Mouse (Mus musculus) hindbrain, embryonic 14.5 days (tissue): ENCODE data around the gene Ttpal. TPM values are rescaled to one million over a fixed set of nuclear protein-coding genes. Genes with fewer than 3 reads are reported as not detected.

Experiments used
- ATAC-seq: fragments of 200-750 bp; cut with Nextera tagmentation; 2 replicates; pipeline ENCODE4 v1.8.0; 2017; ENCODE audit warnings: moderate number of reproducible peaks, mild to moderate bottlenecking, moderate TSS enrichment, moderate library complexity; ENCODE audit not compliant: low FRiP score
- DNase-seq: peaks from one replicate; pipeline ENCODE4 v3.0.0-alpha.2; 2015; ENCODE audit warnings: low spot score
- H3K27ac ChIP-seq: fragments of 300-500 bp; sonication (generic); 2 replicates; pipeline ENCODE4 v1.5.1; 2014; ENCODE audit warnings: mild to moderate bottlenecking, moderate library complexity
- H3K27me3 ChIP-seq: fragments of 300-500 bp; sonication (generic); 2 replicates; pipeline ENCODE4 v1.6.1; 2014; ENCODE audit warnings: mild to moderate bottlenecking, low read length, mixed read lengths; ENCODE audit not compliant: control insufficient read depth, insufficient read depth
- H3K36me3 ChIP-seq: fragments of 300-500 bp; sonication (generic); replicated peaks from 2 replicates; pipeline ENCODE4 v1.6.1; 2014; ENCODE audit not compliant: control insufficient read depth, insufficient read depth
- H3K4me1 ChIP-seq: fragments of 300-500 bp; sonication (generic); replicated peaks from 2 replicates; pipeline ENCODE4 v1.6.1; 2014; ENCODE audit warnings: antibody characterized with exemption, low read length, mixed read lengths; ENCODE audit not compliant: control insufficient read depth, insufficient read depth
- H3K4me2 ChIP-seq: fragments of 300-500 bp; sonication (generic); replicated peaks from 2 replicates; pipeline ENCODE4 v1.6.1; 2014; ENCODE audit warnings: mild to moderate bottlenecking, moderate library complexity
- H3K4me3 ChIP-seq: fragments of 300-500 bp; sonication (generic); replicated peaks from 2 replicates; pipeline ENCODE4 v1.5.1; 2014; ENCODE audit warnings: mild to moderate bottlenecking, low read length
- H3K9ac ChIP-seq: fragments of 300-500 bp; sonication (generic); 2 replicates; pipeline ENCODE4 v1.6.1; 2014
- H3K9me3 ChIP-seq: fragments of 300-500 bp; sonication (generic); 2 replicates; pipeline ENCODE4 v1.6.1; 2016; ENCODE audit warnings: low read length; ENCODE audit not compliant: control insufficient read depth
- WGBS: fragments of 180-500 bp; shearing (Covaris S2); extraction: QIAGEN DNeasy Blood & Tissue Kit; methylation state at CpG from one replicate; pipeline ENCODE4 v1.1.7; 2014; 5-methylcytosine and 5-hydroxymethylcytosine counted together
- polyA plus RNA-seq: library from polyadenylated mRNA; unstranded; fragments of >200 nt; fragmentation: Nextera tagmentation; extraction: Ambion mirVana; gene quantifications from 2 replicates; pipeline ENCODE4 v1.2.1, GENCODE M21; 2014

Gene Ttpal
- polyA plus RNA-seq, 1 experiment from 2014 or later = 53.5 TPM

DNA sequence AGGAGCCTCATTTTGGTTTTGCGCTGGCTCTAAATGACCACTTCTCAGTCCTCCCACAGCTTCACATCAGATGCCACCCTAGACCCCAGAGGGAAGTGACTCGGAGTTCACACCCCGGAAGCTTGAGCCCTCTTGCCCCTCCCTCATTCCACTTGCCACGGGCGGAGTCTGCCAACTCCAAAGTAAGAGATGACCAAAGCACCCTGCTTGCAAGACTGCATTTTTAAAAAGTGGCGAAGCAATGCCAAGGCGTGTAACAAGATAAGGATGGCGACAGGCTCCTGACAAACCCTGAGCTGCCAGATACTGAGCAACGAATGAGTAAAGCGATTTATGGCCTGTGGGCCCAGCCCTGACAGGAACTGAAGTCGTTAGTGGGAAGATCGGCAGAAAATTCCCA, 11.9 kb upstream of the Ttpal start:
- H3K9me3 ChIP-seq = no peaks in the 10 kb centered on the region
- H3K4me3 ChIP-seq = no peak overlapping the region
- H3K4me2 ChIP-seq = no peak overlapping the region
- no peak overlapping the region for H3K9ac ChIP-seq
- no peak overlapping the region for H3K27ac ChIP-seq
- WGBS = 73% methylated on average over 12 of the region's 12 CpGs
- ATAC-seq (no peak), DNase-seq (no peak)
- no peaks in the 10 kb centered on the region for H3K4me1 ChIP-seq
- H3K36me3 ChIP-seq = no peaks in the 10 kb centered on the region
- H3K27me3 ChIP-seq = no peaks in the 10 kb centered on the region

DNA sequence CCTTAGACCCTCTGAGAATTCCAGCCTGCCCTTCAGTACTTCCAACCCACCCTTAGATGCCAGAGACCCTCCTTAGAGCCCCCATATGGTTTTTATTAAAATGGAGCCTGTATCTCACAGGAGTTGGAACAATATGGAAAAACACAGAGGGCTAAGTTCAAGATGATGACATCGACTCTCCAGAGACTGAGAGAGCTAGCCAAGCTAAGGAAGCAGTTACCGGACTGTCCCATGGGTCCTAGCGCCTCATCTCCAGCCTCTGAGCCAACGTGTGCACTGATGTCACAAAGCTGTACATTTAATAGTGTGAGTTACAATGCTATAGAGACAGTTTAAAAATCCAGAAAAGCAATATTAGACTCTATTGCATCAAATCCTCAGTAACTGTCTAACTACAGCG, 11.1 kb upstream of the Ttpal start:
- Histone ChIP-seq H3K4me3 (no peak overlapping the region), H3K27ac (no peak overlapping the region), H3K9me3 (no peaks in the 10 kb centered on the region), H3K4me2 (no peak overlapping the region), H3K27me3 (no peaks in the 10 kb centered on the region), H3K36me3 (no peaks in the 10 kb centered on the region), H3K4me1 (no peaks in the 10 kb centered on the region), H3K9ac (no peak overlapping the region)
- WGBS = 78% methylated on average over 5 of the region's 5 CpGs
- no peak for ATAC-seq
- no peak for DNase-seq

GRCm38 (mm10) chr2:163592084-163592483, 10.0 kb upstream of the Ttpal start:
- Histone ChIP-seq H3K9ac (no peak overlapping the region), H3K4me2 (no peak overlapping the region), H3K9me3 (no peaks in the 10 kb centered on the region), H3K27ac (no peak overlapping the region), H3K4me3 (no peak overlapping the region), H3K4me1 (no peaks in the 10 kb centered on the region), H3K27me3 (no peaks in the 10 kb centered on the region), H3K36me3 (no peaks in the 10 kb centered on the region)
- ATAC-seq (no peak), DNase-seq (peak; percentile 38)
- 77% methylated on average over 1 of the region's 1 CpGs for WGBS

GRCm38 (mm10) chr2:163593636-163594282, 8.4 kb upstream of the Ttpal start:
- no peak overlapping the region for H3K27ac ChIP-seq
- WGBS = 90% methylated on average over 10 of the region's 10 CpGs
- no peaks in the 10 kb centered on the region for H3K36me3 ChIP-seq
- no peak overlapping the region for H3K9ac ChIP-seq
- H3K9me3 ChIP-seq = no peaks in the 10 kb centered on the region
- H3K4me2 ChIP-seq = no peak overlapping the region
- DNase-seq = no peak
- no peak for ATAC-seq
- no peaks in the 10 kb centered on the region for H3K27me3 ChIP-seq
- H3K4me3 ChIP-seq = no peak overlapping the region
- no peaks in the 10 kb centered on the region for H3K4me1 ChIP-seq

DNA sequence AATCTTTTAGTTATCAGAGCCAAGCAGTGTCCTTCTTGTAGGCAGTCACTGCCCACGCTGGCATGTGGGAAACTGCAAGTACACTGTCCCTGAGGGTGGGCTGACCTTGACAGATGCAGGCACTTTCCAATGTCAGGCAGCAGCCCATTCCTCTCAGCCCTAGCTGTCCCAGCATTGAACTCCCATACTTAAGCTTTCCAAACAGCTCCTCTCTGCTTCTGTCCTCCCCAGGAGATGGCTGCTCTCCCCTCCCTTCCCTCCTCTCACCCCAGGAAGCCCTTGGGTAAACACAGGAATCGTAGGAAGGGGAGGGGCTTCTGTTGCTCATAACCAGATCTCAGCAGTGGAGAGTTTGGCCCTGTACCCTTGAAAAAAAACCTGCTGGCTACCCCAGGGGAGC, 7.0 kb upstream of the Ttpal start:
- WGBS = 15% methylated on average over 2 of the region's 2 CpGs
- H3K9ac ChIP-seq = no peak overlapping the region
- ATAC-seq (no peak), DNase-seq (no peak)
- no peak overlapping the region for H3K27ac ChIP-seq
- H3K9me3 ChIP-seq = no peaks in the 10 kb centered on the region
- no peaks in the 10 kb centered on the region for H3K27me3 ChIP-seq
- H3K36me3 ChIP-seq = no peaks in the 10 kb centered on the region
- H3K4me2 ChIP-seq = no peak overlapping the region
- H3K4me3 ChIP-seq = no peak overlapping the region
- no peaks in the 10 kb centered on the region for H3K4me1 ChIP-seq

GRCm38 (mm10) chr2:163596057-163596872, 5.8 kb upstream of the Ttpal start:
- Histone ChIP-seq H3K9me3 (no peaks in the 10 kb centered on the region), H3K9ac (no peak overlapping the region), H3K27me3 (no peaks in the 10 kb centered on the region), H3K27ac (peak overlapping the region; percentile 5; the same call in 1 of the 2 replicates), H3K36me3 (no peaks in the 10 kb centered on the region), H3K4me2 (no peak overlapping the region), H3K4me1 (no peaks in the 10 kb centered on the region), H3K4me3 (no peak overlapping the region)
- WGBS = 73% methylated on average over 13 of the region's 13 CpGs
- no peak for DNase-seq
- ATAC-seq = no peak

DNA sequence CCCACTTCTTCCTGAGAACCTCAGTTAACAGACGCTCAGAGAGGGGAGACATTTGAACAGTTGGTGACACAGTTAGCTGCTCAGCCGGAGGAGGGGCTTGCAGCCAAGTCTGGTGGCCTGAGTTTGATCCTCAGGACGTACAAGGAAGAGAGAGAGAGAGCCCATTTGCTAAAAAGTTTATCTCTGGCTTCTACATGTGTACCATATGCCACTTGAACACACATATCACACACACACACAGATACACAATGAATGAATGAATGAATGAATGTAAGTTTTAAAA, 5.3 kb upstream of the Ttpal start:
- 68% methylated on average over 3 of the region's 3 CpGs for WGBS

DNA sequence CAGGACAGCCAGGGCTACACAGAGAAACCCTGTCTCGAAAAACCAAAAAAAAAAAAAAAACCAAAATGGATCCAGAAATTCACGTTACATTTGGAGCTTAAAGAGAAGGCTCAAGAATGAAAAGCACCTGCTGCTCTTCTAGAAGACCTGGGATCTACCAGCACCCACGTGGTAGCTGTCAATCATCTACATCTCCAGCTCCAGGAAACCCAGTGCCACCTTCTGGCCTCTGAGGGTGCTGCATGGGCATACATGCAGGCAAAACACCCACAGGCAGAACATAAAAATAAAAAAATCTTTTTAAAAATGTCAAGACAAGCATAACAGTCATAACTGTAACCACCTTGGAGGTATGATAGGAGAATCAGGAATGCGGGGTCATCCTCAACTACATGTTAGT, 4.5 kb upstream of the Ttpal start:
- ATAC-seq (no peak), DNase-seq (no peak)
- Histone ChIP-seq H3K27me3 (no peaks in the 10 kb centered on the region), H3K9ac (no peak overlapping the region), H3K9me3 (no peaks in the 10 kb centered on the region), H3K4me1 (peaks cover 4% of the 10 kb centered on the region), H3K4me3 (no peak overlapping the region), H3K4me2 (no peak overlapping the region), H3K36me3 (no peaks in the 10 kb centered on the region), H3K27ac (no peak overlapping the region)
- WGBS = 59% methylated on average over 4 of the region's 4 CpGs

More for the DNA sequence above, 5.3 kb upstream of the Ttpal start:
- Histone ChIP-seq H3K9ac (no peak overlapping the region), H3K9me3 (no peaks in the 10 kb centered on the region), H3K4me2 (no peak overlapping the region), H3K27me3 (no peaks in the 10 kb centered on the region), H3K27ac (no peak overlapping the region), H3K4me3 (no peak overlapping the region), H3K4me1 (peaks cover 3% of the 10 kb centered on the region; the same call in 1 of the 2 replicates), H3K36me3 (no peaks in the 10 kb centered on the region)
- no peak for DNase-seq
- no peak for ATAC-seq

DNA sequence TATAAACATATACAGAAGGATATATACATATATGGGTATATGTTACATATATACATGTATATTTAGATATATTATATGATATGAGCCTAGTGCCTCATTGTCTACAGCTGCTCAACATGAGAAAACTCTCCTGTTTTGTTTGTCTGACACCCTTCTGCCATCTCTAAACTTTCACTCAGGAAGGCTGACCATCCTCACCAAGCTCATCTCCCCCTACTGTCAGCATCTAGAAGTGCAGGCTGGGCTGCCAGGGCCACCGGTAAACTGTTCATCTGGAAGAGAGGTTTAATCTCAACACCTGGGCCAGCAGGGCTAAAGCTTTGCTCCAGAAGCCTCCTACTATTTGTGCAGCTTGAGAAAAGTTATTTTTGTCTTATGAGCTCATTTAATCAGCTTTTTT, 2.9 kb upstream of the Ttpal start:
- Histone ChIP-seq H3K4me3 (no peak overlapping the region), H3K9me3 (no peaks in the 10 kb centered on the region), H3K36me3 (no peaks in the 10 kb centered on the region), H3K4me2 (no peak overlapping the region), H3K9ac (no peak overlapping the region), H3K27ac (no peak overlapping the region), H3K4me1 (peaks cover 12% of the 10 kb centered on the region), H3K27me3 (no peaks in the 10 kb centered on the region)
- WGBS = 8% methylated on average over 1 of the region's 1 CpGs
- no peak for ATAC-seq
- DNase-seq = peak; percentile 82
